Mouse (Mus musculus) bone marrow macrophage, adult 2 months (primary cell): ENCODE measurements at regions not wholly inside any gene's neighbourhood (a gene's known extent, or its start where the extent isn't known, plus 50 kb on each side); places are given as distances from the start of the nearest gene placed in this dataset.
A peak's percentile ranks its signal among the peaks of the same experiment; 100 is the strongest.

Experiments used
- H3K27ac ChIP-seq: 2 replicates; pipeline ENCODE4 v1.5.1; 2012; ENCODE audit warnings: low read depth, low read length; ENCODE audit not compliant: insufficient read depth
- H3K4me1 ChIP-seq: 2 replicates; pipeline ENCODE4 v1.6.1; 2012; ENCODE audit warnings: low read length; ENCODE audit not compliant: control insufficient read depth, insufficient read depth
- H3K4me3 ChIP-seq: 2 replicates; pipeline ENCODE4 v1.5.1; 2012; ENCODE audit warnings: mild to moderate bottlenecking, low read length, moderate library complexity; ENCODE audit not compliant: insufficient read depth
- CTCF ChIP-seq: IDR thresholded peaks from 2 replicates; pipeline ENCODE4 v1.5.1; 2012; ENCODE audit warnings: low read depth, mild to moderate bottlenecking, low read length, moderate library complexity
- POLR2A ChIP-seq: IDR thresholded peaks from 2 replicates; pipeline ENCODE4 v1.6.1; 2012; ENCODE audit warnings: mild to moderate bottlenecking, low read depth, low read length, borderline replicate concordance

DNA sequence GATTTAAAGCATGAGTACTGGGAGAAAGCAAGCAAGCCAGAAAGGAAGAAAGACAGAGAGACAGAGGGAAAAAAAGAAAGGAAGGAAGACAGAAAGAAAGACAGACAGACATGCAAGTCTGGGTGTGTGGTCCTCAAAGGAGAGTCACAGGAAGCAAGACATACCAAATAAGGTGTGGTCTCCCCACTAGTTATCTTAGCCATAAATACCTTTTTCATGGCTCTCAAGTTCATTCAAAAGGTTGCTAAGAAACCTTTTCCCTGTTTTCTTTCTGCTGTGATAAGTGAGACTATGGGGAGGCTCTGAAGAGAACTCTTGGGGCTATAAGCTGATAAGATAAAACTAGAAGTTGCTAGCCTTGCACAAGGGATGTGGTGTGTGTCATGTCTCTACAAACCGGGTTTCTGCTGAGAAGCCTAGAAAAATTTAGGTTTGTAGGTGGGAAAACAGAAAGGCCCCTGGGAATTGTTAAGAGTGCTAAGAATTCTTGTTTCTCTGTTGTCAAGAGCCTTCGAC, 126.5 kb upstream of the Akirin2 start:
- Histone ChIP-seq H3K27ac (no peak overlapping the region), H3K4me1 (no peaks in the 10 kb centered on the region), H3K4me3 (no peak overlapping the region)
- TF ChIP-seq POLR2A, result no peak
- no peak for TF ChIP-seq CTCF

GRCm38 (mm10) chr4:34429003-34429402, 121.7 kb upstream of the Akirin2 start:
- no peak for TF ChIP-seq POLR2A
- TF ChIP-seq CTCF, result no peak
- Histone ChIP-seq H3K4me3 (no peak overlapping the region), H3K4me1 (no peaks in the 10 kb centered on the region), H3K27ac (no peak overlapping the region)

DNA sequence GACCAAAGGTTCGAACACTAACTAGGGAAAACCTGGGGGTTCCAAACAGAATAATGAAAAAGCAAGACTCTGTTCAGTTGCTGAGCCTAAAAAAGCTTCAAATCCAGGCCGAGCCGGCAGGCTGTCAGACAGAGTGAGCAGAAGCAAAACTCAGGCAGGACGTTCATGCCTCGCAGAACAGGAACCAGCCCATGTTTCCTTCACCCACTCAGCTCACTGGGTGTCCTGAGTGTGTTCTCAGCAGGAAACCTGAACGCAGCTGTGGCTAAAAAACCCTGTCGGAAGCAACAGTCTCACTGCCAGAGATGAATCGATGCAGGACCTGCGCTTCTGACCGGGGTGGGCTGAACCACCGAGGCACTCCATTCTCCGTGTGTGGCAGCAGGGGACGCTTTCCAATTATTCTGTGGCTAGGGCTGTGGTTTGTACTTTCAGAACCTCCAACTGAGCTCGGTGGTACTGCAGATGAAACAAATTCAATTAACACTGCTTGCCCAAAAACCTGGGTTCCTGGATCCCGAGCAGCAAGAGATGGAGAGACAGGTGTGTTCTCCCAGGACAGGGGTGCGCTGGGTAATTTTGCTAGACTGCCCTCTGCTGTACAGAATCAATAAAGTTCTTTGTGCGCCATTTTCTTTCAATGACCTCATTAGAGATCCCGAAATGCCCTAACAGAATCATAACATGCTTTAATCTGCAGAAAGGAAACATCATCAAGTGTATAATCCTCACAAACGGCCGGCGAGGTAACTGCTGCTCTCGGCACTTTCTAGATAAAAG, 121.1 kb upstream of the Akirin2 start:
- TF ChIP-seq CTCF (peak; percentile 24; the same call in 1 of the 2 replicates), POLR2A (no peak)
- H3K4me3 ChIP-seq, result no peak overlapping the region
- H3K27ac ChIP-seq, result no peak overlapping the region

GRCm38 (mm10) chr4:34437316-34437715, 113.4 kb upstream of the Akirin2 start:
- H3K27ac ChIP-seq, result no peak overlapping the region
- TF ChIP-seq CTCF (no peak), POLR2A (no peak)
- H3K4me1 ChIP-seq, result no peaks in the 10 kb centered on the region
- H3K4me3 ChIP-seq, result no peak overlapping the region

More for the DNA sequence above, 121.1 kb upstream of the Akirin2 start:
- H3K4me1 ChIP-seq, result no peaks in the 10 kb centered on the region

- no peak for TF ChIP-seq POLR2A
- TF ChIP-seq CTCF, result no peak
- Histone ChIP-seq H3K4me1 (no peaks in the 10 kb centered on the region), H3K27ac (no peak overlapping the region), H3K4me3 (no peak overlapping the region)
These were observed 101.2 kb upstream of the Akirin2 start for GRCm38 (mm10) chr4:34449582-34449981.

- H3K27ac ChIP-seq, result no peak overlapping the region
- no peak for TF ChIP-seq POLR2A
- no peak overlapping the region for H3K4me3 ChIP-seq
- H3K4me1 ChIP-seq, result peaks cover 4% of the 10 kb centered on the region
These were observed 88.1 kb upstream of the Akirin2 start for GRCm38 (mm10) chr4:34462591-34462990.

- Histone ChIP-seq H3K27ac (peak overlapping the region; percentile 48), H3K4me3 (no peak overlapping the region), H3K4me1 (peaks cover 4% of the 10 kb centered on the region)
- TF ChIP-seq CTCF, result no peak
- TF ChIP-seq POLR2A, result no peak
These were observed 84.9 kb upstream of the Akirin2 start for GRCm38 (mm10) chr4:34465845-34466244.

- peak overlapping the region; percentile 38; the same call in 1 of the 2 replicates for H3K27ac ChIP-seq
- peaks cover 4% of the 10 kb centered on the region for H3K4me1 ChIP-seq
- H3K4me3 ChIP-seq, result no peak overlapping the region
- TF ChIP-seq POLR2A (no peak), CTCF (no peak)
These were observed 84.4 kb upstream of the Akirin2 start for GRCm38 (mm10) chr4:34466309-34466708.

DNA sequence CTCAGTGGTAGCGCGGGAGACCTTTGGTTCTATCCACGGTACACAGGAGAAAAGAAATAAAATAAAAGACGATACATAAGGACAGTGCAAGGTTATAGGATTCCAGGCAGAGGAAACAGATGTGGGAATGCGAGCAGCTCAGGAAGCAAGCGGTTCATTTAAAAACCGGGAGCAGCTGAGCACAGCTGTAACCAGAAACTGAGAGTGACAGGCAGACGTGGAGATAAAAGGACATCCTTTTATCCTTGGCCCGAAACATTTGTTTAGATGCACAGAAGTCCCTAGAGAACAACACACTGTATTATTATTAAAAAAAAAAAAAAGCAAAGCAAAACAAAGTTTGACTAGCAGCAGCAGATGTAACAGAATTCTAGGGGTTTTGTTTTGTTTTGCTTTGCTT, 82.6 kb upstream of the Akirin2 start:
- H3K27ac ChIP-seq, result no peak overlapping the region
- no peak for TF ChIP-seq POLR2A
- no peak for TF ChIP-seq CTCF
- H3K4me1 ChIP-seq, result peaks cover 11% of the 10 kb centered on the region
- H3K4me3 ChIP-seq, result no peak overlapping the region

- Histone ChIP-seq H3K4me1 (peaks cover 7% of the 10 kb centered on the region), H3K27ac (no peak overlapping the region), H3K4me3 (no peak overlapping the region)
- no peak for TF ChIP-seq CTCF
These were observed 74.8 kb upstream of the Akirin2 start for GRCm38 (mm10) chr4:34475792-34476448.

DNA sequence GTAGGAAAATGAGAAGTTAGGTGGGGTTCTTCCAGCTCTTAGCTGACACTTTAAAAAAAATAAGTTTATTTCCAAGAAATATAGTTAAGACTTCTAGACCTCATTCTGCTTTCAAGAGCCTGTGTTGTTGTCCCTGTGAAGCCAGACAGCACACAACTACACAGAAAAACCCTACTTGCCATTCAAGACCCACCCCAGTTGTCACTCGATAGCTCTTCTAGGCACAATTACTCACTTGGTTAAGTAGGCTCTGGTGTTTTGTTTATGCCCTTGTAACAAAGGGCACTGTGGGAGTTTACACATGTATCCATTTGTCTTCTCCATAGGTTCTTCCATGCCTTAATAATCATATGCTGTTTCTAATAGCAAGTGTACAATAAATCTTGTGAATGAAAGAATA, 66.5 kb upstream of the Akirin2 start:
- Histone ChIP-seq H3K27ac (no peak overlapping the region), H3K4me3 (no peak overlapping the region), H3K4me1 (peaks cover 10% of the 10 kb centered on the region)
- TF ChIP-seq POLR2A (no peak), CTCF (no peak)
